Mouse (Mus musculus) MEL (cell line): ENCODE measurements around the gene Chpt1. TPM values are rescaled to one million over a fixed set of nuclear protein-coding genes. Genes with fewer than 3 reads are reported as not detected.

Experiments used
- DNase-seq: peaks from one replicate; pipeline ENCODE4 v3.0.0; 2011; ENCODE audit warnings: low read depth, low spot score
- H3K27ac ChIP-seq: 2 replicates; pipeline ENCODE4 v1.5.1; 2012; ENCODE audit warnings: low read depth, mild to moderate bottlenecking, control low read depth, low read length, moderate library complexity; ENCODE audit not compliant: control insufficient read depth
- H3K27me3 ChIP-seq, 2 experiments: fragments of 150-350 bp in 1 of 2; sonication (generic) in 1 of 2; 2 replicates each; pipeline ENCODE4 v1.6.1; 2012; ENCODE audit warnings: low read length in 2 of 2, mild to moderate bottlenecking in 2 of 2, improper control_type of control experiment in 1 of 2, moderate library complexity in 1 of 2; ENCODE audit not compliant: insufficient read depth in 2 of 2, control insufficient read depth in 1 of 2
- H3K36me3 ChIP-seq, 2 experiments: 2 replicates each; pipeline ENCODE4 v1.6.1; 2012 to 2014; ENCODE audit warnings: low read length in 2 of 2, improper control_type of control experiment in 1 of 2, inconsistent platforms in 1 of 2, mild to moderate bottlenecking in 1 of 2; ENCODE audit not compliant: insufficient read depth in 2 of 2, control insufficient read depth in 1 of 2
- H3K4me1 ChIP-seq, 2 experiments: fragments of 150-350 bp in 1 of 2; sonication (generic) in 1 of 2; 2 replicates each; pipeline ENCODE4 v1.6.1; 2012; ENCODE audit warnings: low read length in 2 of 2, improper control_type of control experiment in 1 of 2, mild to moderate bottlenecking in 1 of 2; ENCODE audit not compliant: insufficient read depth in 2 of 2, control insufficient read depth in 1 of 2
- H3K4me3 ChIP-seq, 2 experiments: fragments of 150-350 bp in 1 of 2; sonication (generic) in 1 of 2; 2 replicates each; pipeline ENCODE4 v1.5.1; 2012; ENCODE audit warnings: low read depth in 2 of 2, low read length in 2 of 2, mild to moderate bottlenecking in 2 of 2, moderate library complexity in 2 of 2, control low read depth in 1 of 2, improper control_type of control experiment in 1 of 2; ENCODE audit not compliant: control insufficient read depth in 1 of 2, insufficient read depth in 1 of 2
- H3K79me2 ChIP-seq: 2 replicates; pipeline ENCODE4 v1.6.1; 2012; ENCODE audit warnings: mild to moderate bottlenecking, low read length, moderate library complexity; ENCODE audit not compliant: control insufficient read depth, poor library complexity, insufficient read depth
- H3K9ac ChIP-seq: 2 replicates; pipeline ENCODE4 v1.6.1; 2012; ENCODE audit warnings: low read depth, mild to moderate bottlenecking, control low read depth, low read length, moderate library complexity; ENCODE audit not compliant: control insufficient read depth, poor library complexity, severe bottlenecking
- H3K9me3 ChIP-seq: fragments of 150-350 bp; sonication (generic); replicated peaks from 2 replicates; pipeline ENCODE4 v1.6.1; 2012; ENCODE audit warnings: mild to moderate bottlenecking, low read length, improper control_type of control experiment, moderate library complexity; ENCODE audit not compliant: insufficient read depth
- BHLHE40 ChIP-seq: IDR thresholded peaks from 2 replicates; pipeline ENCODE4 v1.6.1; 2012; ENCODE audit warnings: low read depth, mild to moderate bottlenecking, inconsistent platforms, low read length, improper control_type of control experiment, borderline replicate concordance
- CHD1 ChIP-seq: IDR thresholded peaks from 2 replicates; pipeline ENCODE4 v1.6.1; 2012; ENCODE audit warnings: low read depth, mild to moderate bottlenecking, inconsistent platforms, low read length, improper control_type of control experiment
- ELF1 ChIP-seq: IDR thresholded peaks from 2 replicates; pipeline ENCODE4 v1.6.1; 2014; ENCODE audit warnings: low read depth, mild to moderate bottlenecking, inconsistent platforms, low read length, improper control_type of control experiment, moderate library complexity
- EP300 ChIP-seq, 2 experiments: IDR thresholded peaks; 2 replicates each; pipeline ENCODE4 v1.6.1; 2011; ENCODE audit warnings: improper control_type of control experiment in 2 of 2, low read length in 2 of 2, low read depth in 1 of 2, mild to moderate bottlenecking in 1 of 2
- ETS1 ChIP-seq: IDR thresholded peaks from 2 replicates; pipeline ENCODE4 v1.6.1; 2012; ENCODE audit warnings: low read depth, mild to moderate bottlenecking, inconsistent platforms, low read length, improper control_type of control experiment, moderate library complexity
- GABPA ChIP-seq: IDR thresholded peaks from 2 replicates; pipeline ENCODE4 v1.6.1; 2012; ENCODE audit warnings: low read depth, mild to moderate bottlenecking, inconsistent platforms, low read length, improper control_type of control experiment, moderate library complexity
- JUND ChIP-seq: IDR thresholded peaks from 2 replicates; pipeline ENCODE4 v1.6.1; 2011; ENCODE audit warnings: low read depth, mild to moderate bottlenecking, improper control_type of control experiment, low read length
- MAFK ChIP-seq: IDR thresholded peaks from 2 replicates; pipeline ENCODE4 v1.6.1; 2011; ENCODE audit warnings: low read depth, mild to moderate bottlenecking, low read length, improper control_type of control experiment, borderline replicate concordance
- MAX ChIP-seq: IDR thresholded peaks from 2 replicates; pipeline ENCODE4 v1.6.1; 2011; ENCODE audit warnings: low read length, improper control_type of control experiment
- MAZ ChIP-seq: IDR thresholded peaks from 2 replicates; pipeline ENCODE4 v1.6.1; 2012; ENCODE audit warnings: low read depth, mild to moderate bottlenecking, inconsistent platforms, low read length, improper control_type of control experiment
- MXI1 ChIP-seq: IDR thresholded peaks from 2 replicates; pipeline ENCODE4 v1.6.1; 2011; ENCODE audit warnings: mild to moderate bottlenecking, low read depth, low read length, improper control_type of control experiment
- NRF1 ChIP-seq: IDR thresholded peaks from 2 replicates; pipeline ENCODE4 v1.6.1; 2014; ENCODE audit warnings: low read depth, mild to moderate bottlenecking, inconsistent platforms, low read length, improper control_type of control experiment, moderate library complexity; ENCODE audit not compliant: poor library complexity, insufficient read depth, severe bottlenecking
- POLR2AphosphoS2 ChIP-seq: IDR thresholded peaks from 2 replicates; pipeline ENCODE4 v1.6.1; 2011; ENCODE audit warnings: low read length, improper control_type of control experiment
- RCOR1 ChIP-seq: IDR thresholded peaks from 2 replicates; pipeline ENCODE4 v1.6.1; 2012; ENCODE audit warnings: low read depth, mild to moderate bottlenecking, inconsistent platforms, low read length, improper control_type of control experiment
- SMC3 ChIP-seq: IDR thresholded peaks from 2 replicates; pipeline ENCODE4 v1.6.1; 2011; ENCODE audit warnings: low read depth, low read length, improper control_type of control experiment
- TAL1 ChIP-seq: IDR thresholded peaks from 2 replicates; pipeline ENCODE4 v1.6.1; 2012; ENCODE audit warnings: mild to moderate bottlenecking, inconsistent platforms, low read length, moderate library complexity, mixed read lengths
- TBP ChIP-seq: IDR thresholded peaks from 2 replicates; pipeline ENCODE4 v1.8.0; 2011; ENCODE audit warnings: low read depth, low read length, improper control_type of control experiment
- TCF12 ChIP-seq: IDR thresholded peaks from 2 replicates; pipeline ENCODE4 v1.6.1; 2014; ENCODE audit warnings: low read depth, mild to moderate bottlenecking, inconsistent platforms, low read length, improper control_type of control experiment, moderate library complexity
- UBTF ChIP-seq: IDR thresholded peaks from 2 replicates; pipeline ENCODE4 v1.6.1; 2012; ENCODE audit warnings: low read depth, mild to moderate bottlenecking, inconsistent platforms, low read length, improper control_type of control experiment, moderate library complexity, borderline replicate concordance; ENCODE audit not compliant: insufficient read depth
- USF1 ChIP-seq: IDR thresholded peaks from 2 replicates; pipeline ENCODE4 v1.6.1; 2014; ENCODE audit warnings: low read depth, mild to moderate bottlenecking, inconsistent platforms, low read length, improper control_type of control experiment, moderate library complexity
- USF2 ChIP-seq, 2 experiments: IDR thresholded peaks; 2 replicates each; pipeline ENCODE4 v1.6.1; 2011 to 2012; ENCODE audit warnings: improper control_type of control experiment in 2 of 2, low read length in 2 of 2, borderline replicate concordance in 1 of 2, inconsistent platforms in 1 of 2, low read depth in 1 of 2, mild to moderate bottlenecking in 1 of 2; ENCODE audit not compliant: insufficient read depth in 1 of 2
- ZC3H11A ChIP-seq: IDR thresholded peaks from 2 replicates; pipeline ENCODE4 v1.6.1; 2012; ENCODE audit warnings: low read depth, mild to moderate bottlenecking, inconsistent platforms, low read length, improper control_type of control experiment
- ZKSCAN1 ChIP-seq: IDR thresholded peaks from 2 replicates; pipeline ENCODE4 v1.6.1; 2012; ENCODE audit warnings: low read depth, mild to moderate bottlenecking, inconsistent platforms, low read length, improper control_type of control experiment, moderate library complexity
- ZMIZ1 ChIP-seq: IDR thresholded peaks from 2 replicates; pipeline ENCODE4 v1.6.1; 2012; ENCODE audit warnings: low read depth, mild to moderate bottlenecking, inconsistent platforms, low read length, improper control_type of control experiment, moderate library complexity
- polyA plus RNA-seq, 2 experiments: library from polyadenylated mRNA; stranded (reverse) in 1 of 2; unstranded in 1 of 2; fragments of >175 nt in 1 of 2; fragments of >200 nt in 1 of 2; gene quantifications; 2 replicates each; pipeline versions ENCODE4 v1.2.1 to v1.2.4; 2012; ENCODE audit warnings: low replicate concordance in 2 of 2, low read depth in 1 of 2; ENCODE audit not compliant: insufficient read length in 2 of 2, insufficient read depth in 1 of 2, missing spikeins in 1 of 2
- total RNA-seq: library from RNA; depleted of rRNA; stranded (reverse); fragments of 300-350 nt; gene quantifications from 2 replicates; pipeline ENCODE4 v1.2.3, GENCODE M21; 2012

Chpt1 gene
- total and polyA plus RNA-seq, 3 experiments = 9.6 to 19.0 TPM; not detected in 1

- Histone ChIP-seq H3K27me3 (no peaks in the 10 kb centered on the region), H3K9me3 (no peaks in the 10 kb centered on the region), H3K4me3 (no peak overlapping the region), H3K27ac (no peak overlapping the region), H3K79me2 (no peaks in the 10 kb centered on the region), H3K36me3 (0 out of 4 replicates have a peak, but pooled peaks cover 0 to 2% of the 10 kb centered on the region in 2 experiments), H3K9ac (no peak overlapping the region), H3K4me1 (peaks cover 4 to 11% of the 10 kb centered on the region in 2 experiments; a peak in 3 of 4 replicates)
- DNase-seq = no peak
- TF ChIP-seq BHLHE40 (no peak), RCOR1 (no peak), GABPA (no peak), CHD1 (no peak), ELF1 (no peak), ZC3H11A (no peak), USF2 (IDR thresholded peaks at IDR 0.05; ENCODE audit: borderline replicate concordance in 1 of 2, insufficient read depth in 1 of 2, low read depth in 1 of 2, low read length in 2 of 2) (no peak), MAX (no peak), MAZ (no peak), JUND (no peak), POLR2AphosphoS2 (no peak)
These were observed 11.2 kb downstream of the Chpt1 start for GRCm38 (mm10) chr10:88492658-88493057.

GRCm38 (mm10) chr10:88491632-88492031 lies 12.2 kb downstream of the Chpt1 start:
- H3K4me3 ChIP-seq = no peak overlapping the region
- no peaks in the 10 kb centered on the region for H3K9me3 ChIP-seq
- H3K36me3 ChIP-seq = 0 out of 4 replicates have a peak, but pooled peaks cover 0 to 2% of the 10 kb centered on the region in 2 experiments
- no peak for DNase-seq
- peaks cover 4 to 11% of the 10 kb centered on the region in 2 experiments; a peak in 3 of 4 replicates for H3K4me1 ChIP-seq
- H3K79me2 ChIP-seq = no peaks in the 10 kb centered on the region
- H3K9ac ChIP-seq = no peak overlapping the region
- no peaks in the 10 kb centered on the region for H3K27me3 ChIP-seq
- TF ChIP-seq USF1 (no peak), MAZ (no peak), RCOR1 (no peak), UBTF (no peak), ZMIZ1 (no peak), MAFK (no peak), ZKSCAN1 (no peak), ETS1 (no peak), SMC3 (no peak), POLR2AphosphoS2 (no peak), EP300 (IDR thresholded peaks at IDR 0.05; ENCODE audit: low read depth in 1 of 2, low read length in 2 of 2) (no peak), TAL1 (no peak), CHD1 (no peak), TBP (no peak), TCF12 (no peak), MXI1 (no peak), NRF1 (no peak)
- H3K27ac ChIP-seq = no peak overlapping the region
